Mouse (Mus musculus) liver, adult 2 months (tissue): ENCODE data around the gene Nfix.

Experiments
- CTCF ChIP-seq: fragments of 200-500 bp; IDR thresholded peaks from 2 replicates; pipeline ENCODE4 v1.5.1; 2011; ENCODE audit warnings: low read depth, low read length, control low read depth
- POLR2A ChIP-seq: fragments of 200-500 bp; IDR thresholded peaks from 2 replicates; pipeline ENCODE4 v1.6.1; 2011; ENCODE audit warnings: low read length, control low read depth; ENCODE audit not compliant: insufficient read depth; ENCODE audit errors: extremely low read depth

GRCm38 (mm10) chr8:84793791-84794485 is 6.2 kb downstream of the Nfix start:
- TF ChIP-seq POLR2A (no peak), CTCF (no peak)
